Mouse (Mus musculus) forebrain, embryonic 16.5 days (tissue): ENCODE data around the gene Tpsg1. TPM values are rescaled to one million over a fixed set of nuclear protein-coding genes. Genes with fewer than 3 reads are reported as not detected.

ENCODE experiments used
- ATAC-seq: fragments of 200-750 bp; cut with Nextera tagmentation; 2 replicates; pipeline ENCODE4 v1.8.0; 2017; ENCODE audit warnings: mild to moderate bottlenecking, moderate library complexity
- H3K27ac ChIP-seq: fragments of 300-500 bp; sonication (generic); 2 replicates; pipeline ENCODE4 v1.5.1; 2014; ENCODE audit warnings: low read length, control low read depth
- H3K27me3 ChIP-seq: fragments of 300-500 bp; sonication (generic); replicated peaks from 2 replicates; pipeline ENCODE4 v1.6.1; 2014; ENCODE audit warnings: low read length; ENCODE audit not compliant: control insufficient read depth, insufficient read depth
- H3K36me3 ChIP-seq: fragments of 300-500 bp; sonication (generic); 2 replicates; pipeline ENCODE4 v1.6.1; 2014; ENCODE audit not compliant: control insufficient read depth, insufficient read depth
- H3K4me1 ChIP-seq: fragments of 300-500 bp; sonication (generic); replicated peaks from 2 replicates; pipeline ENCODE4 v1.6.1; 2014; ENCODE audit warnings: low read length; ENCODE audit not compliant: control insufficient read depth, insufficient read depth
- H3K4me2 ChIP-seq: fragments of 300-500 bp; sonication (generic); 2 replicates; pipeline ENCODE4 v1.6.1; 2014; ENCODE audit warnings: mild to moderate bottlenecking, low read length, control low read depth
- H3K4me3 ChIP-seq: fragments of 300-500 bp; sonication (generic); replicated peaks from 2 replicates; pipeline ENCODE4 v1.5.1; 2014; ENCODE audit warnings: mild to moderate bottlenecking, low read length, control low read depth
- H3K9ac ChIP-seq: fragments of 300-500 bp; sonication (generic); replicated peaks from 2 replicates; pipeline ENCODE4 v1.6.1; 2014; ENCODE audit warnings: low read depth, low read length, control low read depth
- H3K9me3 ChIP-seq: fragments of 300-500 bp; sonication (generic); 2 replicates; pipeline ENCODE4 v1.6.1; 2016; ENCODE audit warnings: low read length; ENCODE audit not compliant: control insufficient read depth
- WGBS: fragments of 180-500 bp; shearing (Covaris S2); extraction: QIAGEN DNeasy Blood & Tissue Kit; methylation state at CpG from one replicate; pipeline ENCODE4 v1.1.7; 2014; 5-methylcytosine and 5-hydroxymethylcytosine counted together
- polyA plus RNA-seq: library from polyadenylated mRNA; unstranded; fragments of >200 nt; fragmentation: Nextera tagmentation; extraction: Ambion mirVana; gene quantifications from 2 replicates; pipeline ENCODE4 v1.2.1, GENCODE M21; 2015

The Tpsg1 gene
- 0.36 TPM in 1 of 2 replicates, not detected in the other for polyA plus RNA-seq

DNA sequence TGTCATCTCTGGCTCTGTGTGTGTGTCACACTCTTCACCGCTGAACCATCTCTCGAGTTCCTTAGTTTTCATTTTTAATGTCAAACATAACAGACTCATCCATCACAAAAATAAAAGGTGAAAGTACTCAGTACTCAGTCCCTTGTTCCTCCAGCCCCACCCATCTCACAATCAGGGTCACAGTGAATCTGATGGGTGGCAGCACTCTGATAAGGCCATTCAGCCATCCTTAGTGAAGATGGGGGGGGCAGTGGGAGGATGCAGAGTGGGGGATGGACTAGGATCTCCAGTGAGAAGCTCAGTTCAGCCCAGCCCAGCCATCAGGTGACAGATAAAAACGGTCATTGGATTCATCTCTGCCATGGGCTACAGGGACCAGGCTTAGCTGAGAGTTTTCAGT, at the start of gene Tpsg1:
Tpsg1 (plus strand) TSS at position 301 of the 400 bp plus-strand sequence.
- H3K4me2 ChIP-seq, result no peak within 1 kb of the TSS
- H3K4me3 ChIP-seq, result no peak within 1 kb of the TSS
- H3K36me3 ChIP-seq, result no peaks in the 10 kb centered on the region
- H3K4me1 ChIP-seq, result no peaks in the 10 kb centered on the region
- H3K27ac ChIP-seq, result no peak within 1 kb of the TSS
- WGBS, result 86% methylated on average over 3 of the region's 3 CpGs
- H3K9me3 ChIP-seq, result no peaks in the 10 kb centered on the region
- ATAC-seq, result no peak
- no peak within 1 kb of the TSS for H3K9ac ChIP-seq
- H3K27me3 ChIP-seq, result no peaks in the 10 kb centered on the region

DNA sequence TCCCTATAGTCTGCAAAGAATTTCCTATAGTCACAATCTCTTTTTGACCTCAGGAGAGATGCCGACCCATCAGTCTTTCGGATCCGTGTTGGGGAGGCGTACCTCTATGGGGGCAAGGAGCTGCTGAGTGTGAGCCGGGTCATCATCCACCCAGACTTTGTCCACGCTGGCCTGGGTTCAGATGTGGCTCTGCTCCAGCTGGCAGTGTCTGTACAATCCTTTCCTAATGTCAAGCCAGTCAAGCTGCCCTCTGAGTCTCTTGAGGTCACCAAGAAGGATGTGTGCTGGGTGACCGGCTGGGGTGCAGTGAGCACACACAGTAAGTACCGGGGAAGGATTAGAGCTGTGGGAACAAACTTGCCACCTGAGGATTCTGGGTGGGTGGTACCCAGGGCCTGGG, 48.3 kb upstream of the Tpsg1 start:
- Histone ChIP-seq H3K27ac (no peak overlapping the region), H3K36me3 (no peaks in the 10 kb centered on the region), H3K4me3 (no peak overlapping the region), H3K9ac (no peak overlapping the region), H3K9me3 (no peaks in the 10 kb centered on the region), H3K4me1 (no peaks in the 10 kb centered on the region), H3K4me2 (no peak overlapping the region), H3K27me3 (no peaks in the 10 kb centered on the region)
- 88% methylated on average over 8 of the region's 8 CpGs for WGBS
- ATAC-seq, result no peak

DNA sequence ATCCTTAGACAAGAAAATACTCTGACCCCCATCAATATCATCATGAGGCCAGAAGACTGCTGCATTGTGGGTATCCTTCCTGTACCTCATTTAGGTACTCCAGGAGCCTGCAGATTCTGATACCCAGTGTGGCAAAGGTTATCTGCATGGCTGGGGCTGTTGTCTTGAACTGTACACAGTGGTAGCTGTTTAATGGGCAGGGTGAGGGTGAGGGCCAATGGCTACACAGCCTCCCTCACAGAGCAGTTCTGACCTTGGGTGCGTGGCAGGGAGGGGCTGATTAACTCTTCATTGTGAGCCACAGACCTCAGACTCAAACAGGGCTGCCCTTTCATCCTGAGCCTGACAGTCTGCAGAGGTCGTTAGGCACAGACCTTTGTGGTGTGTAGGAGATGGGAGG, 46.1 kb upstream of the Tpsg1 start:
- Histone ChIP-seq H3K4me2 (no peak overlapping the region), H3K36me3 (no peaks in the 10 kb centered on the region), H3K4me1 (no peaks in the 10 kb centered on the region), H3K9me3 (no peaks in the 10 kb centered on the region), H3K9ac (no peak overlapping the region), H3K27me3 (no peaks in the 10 kb centered on the region), H3K27ac (no peak overlapping the region), H3K4me3 (no peak overlapping the region)
- ATAC-seq, result no peak
- WGBS, result 26% methylated on average over 2 of the region's 2 CpGs

DNA sequence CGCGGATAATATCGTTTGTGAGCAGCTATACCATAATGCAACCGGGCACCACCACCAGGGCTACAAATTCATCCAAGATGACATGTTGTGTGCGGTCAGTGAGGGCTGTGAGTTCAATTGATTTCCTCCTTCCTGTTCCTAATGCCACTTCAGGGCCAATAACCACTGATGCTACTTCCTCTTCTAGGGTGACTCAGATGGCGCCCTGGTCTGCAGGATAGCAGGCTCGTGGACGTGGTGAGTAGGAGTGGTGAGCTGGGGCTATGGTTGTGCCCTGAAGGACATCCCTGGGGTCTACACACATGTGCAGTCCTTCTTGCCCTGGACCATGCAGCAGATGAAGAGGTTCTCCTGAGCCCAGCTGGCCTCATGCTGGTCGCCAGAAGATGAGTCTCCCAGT, 36.8 kb upstream of the Tpsg1 start:
- no peak overlapping the region for H3K4me3 ChIP-seq
- no peak overlapping the region for H3K27ac ChIP-seq
- no peaks in the 10 kb centered on the region for H3K4me1 ChIP-seq
- no peak overlapping the region for H3K9ac ChIP-seq
- H3K9me3 ChIP-seq, result no peaks in the 10 kb centered on the region
- H3K27me3 ChIP-seq, result peaks cover 3% of the 10 kb centered on the region; the same call in 1 of the 2 replicates
- WGBS, result 73% methylated on average over 9 of the region's 9 CpGs
- no peak for ATAC-seq
- no peak overlapping the region for H3K4me2 ChIP-seq
- H3K36me3 ChIP-seq, result no peaks in the 10 kb centered on the region

DNA sequence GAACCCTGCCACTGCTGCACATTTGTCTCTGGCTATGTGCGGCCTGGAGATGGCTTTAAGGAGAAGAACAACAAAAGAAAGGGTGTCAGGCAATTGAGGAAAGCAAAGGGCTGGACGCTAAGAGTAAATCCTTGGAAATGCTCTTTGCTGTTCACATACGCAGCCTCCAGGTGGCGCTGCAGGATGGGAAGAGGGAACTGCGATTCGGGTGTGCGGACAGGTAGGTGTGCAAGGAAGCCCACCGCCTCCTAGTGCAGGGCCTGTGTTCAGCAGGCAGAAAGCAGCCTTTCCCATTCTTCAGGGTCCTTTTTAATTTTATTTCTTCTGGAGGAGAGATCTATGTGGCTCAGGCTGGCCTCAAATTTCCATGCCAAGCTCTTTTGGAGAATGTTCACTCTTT, 35.1 kb upstream of the Tpsg1 start:
- H3K4me1 ChIP-seq, result no peaks in the 10 kb centered on the region
- no peak overlapping the region for H3K4me2 ChIP-seq
- H3K4me3 ChIP-seq, result no peak overlapping the region
- H3K36me3 ChIP-seq, result no peaks in the 10 kb centered on the region
- ATAC-seq, result no peak
- H3K9me3 ChIP-seq, result no peaks in the 10 kb centered on the region
- no peak overlapping the region for H3K27ac ChIP-seq
- 2% methylated on average over 8 of the region's 8 CpGs for WGBS
- H3K9ac ChIP-seq, result no peak overlapping the region
- no peaks in the 10 kb centered on the region for H3K27me3 ChIP-seq

DNA sequence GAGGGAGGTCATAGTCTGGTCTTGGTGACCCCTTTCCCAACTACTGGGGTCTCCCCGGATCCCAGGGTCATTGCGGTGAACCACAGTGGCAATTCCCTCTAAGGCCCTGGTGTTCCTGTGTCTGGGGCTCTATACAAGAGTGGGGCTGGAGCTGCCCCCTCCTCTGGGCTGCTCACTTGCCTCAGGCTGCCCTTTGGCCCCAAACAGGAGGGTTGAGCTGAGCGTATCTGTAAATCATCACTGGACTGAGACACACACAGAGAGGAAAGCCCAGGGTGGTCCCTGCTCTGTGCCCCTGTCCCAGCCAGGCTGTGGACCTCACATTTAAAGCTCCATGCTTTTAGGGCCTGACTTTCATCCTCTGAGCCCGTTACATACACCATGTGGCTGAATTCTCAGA, 30.9 kb upstream of the Tpsg1 start:
- no peak for ATAC-seq
- WGBS, result 87% methylated on average over 4 of the region's 4 CpGs

DNA sequence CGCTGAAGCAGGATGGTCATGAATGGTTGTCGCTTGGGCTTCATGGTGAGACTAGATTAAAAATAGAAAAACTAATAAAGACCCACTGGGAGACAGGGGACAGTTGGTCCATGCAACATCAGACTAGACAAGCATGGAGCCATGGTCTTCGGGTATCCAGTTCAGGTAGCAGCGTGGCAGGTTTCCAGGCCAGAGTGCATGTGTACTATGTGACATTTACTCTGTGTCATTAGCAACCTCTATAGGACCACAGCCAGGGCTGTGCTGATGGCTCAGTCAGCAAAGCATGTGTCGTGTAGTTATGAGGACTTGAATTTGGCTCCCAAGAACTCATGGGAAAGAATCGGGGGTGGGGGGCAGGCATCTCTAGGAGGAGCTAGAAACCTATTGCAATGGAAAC, 29.1 kb upstream of the Tpsg1 start:
- 81% methylated on average over 6 of the region's 6 CpGs for WGBS
- H3K27ac ChIP-seq, result no peak overlapping the region
- H3K4me3 ChIP-seq, result no peak overlapping the region
- H3K4me2 ChIP-seq, result no peak overlapping the region
- ATAC-seq, result no peak
- no peaks in the 10 kb centered on the region for H3K27me3 ChIP-seq
- no peak overlapping the region for H3K9ac ChIP-seq
- no peaks in the 10 kb centered on the region for H3K4me1 ChIP-seq
- H3K9me3 ChIP-seq, result no peaks in the 10 kb centered on the region
- no peaks in the 10 kb centered on the region for H3K36me3 ChIP-seq

More for the DNA sequence above, 30.9 kb upstream of the Tpsg1 start:
- no peak overlapping the region for H3K4me3 ChIP-seq
- H3K9me3 ChIP-seq, result no peaks in the 10 kb centered on the region
- H3K27me3 ChIP-seq, result no peaks in the 10 kb centered on the region
- H3K27ac ChIP-seq, result no peak overlapping the region
- H3K4me2 ChIP-seq, result no peak overlapping the region
- H3K4me1 ChIP-seq, result no peaks in the 10 kb centered on the region
- no peaks in the 10 kb centered on the region for H3K36me3 ChIP-seq
- H3K9ac ChIP-seq, result no peak overlapping the region

DNA sequence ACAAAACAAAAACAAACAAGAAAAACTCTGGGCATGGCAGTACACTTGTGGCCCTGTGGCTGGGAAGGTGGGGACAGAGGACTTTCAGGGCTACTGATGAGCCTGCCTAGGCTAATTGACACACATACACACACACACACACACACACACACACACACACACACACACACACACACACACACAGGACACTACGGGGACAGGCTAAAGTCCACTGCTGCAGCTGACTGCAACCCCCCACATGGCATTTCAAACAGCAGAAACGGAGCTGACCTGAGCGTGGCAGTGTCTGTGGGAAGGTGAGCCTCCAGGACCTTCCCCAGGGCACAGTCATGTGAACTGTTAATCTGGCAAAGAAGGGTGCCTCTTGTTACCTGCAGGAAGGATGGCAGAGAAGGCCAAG, 27.6 kb upstream of the Tpsg1 start:
- H3K9me3 ChIP-seq, result no peaks in the 10 kb centered on the region
- 63% methylated on average over 3 of the region's 3 CpGs for WGBS
- no peak overlapping the region for H3K27ac ChIP-seq
- no peak overlapping the region for H3K4me3 ChIP-seq
- H3K4me2 ChIP-seq, result no peak overlapping the region
- no peaks in the 10 kb centered on the region; the same call in 1 of the 2 replicates for H3K27me3 ChIP-seq
- H3K9ac ChIP-seq, result no peak overlapping the region
- H3K36me3 ChIP-seq, result no peaks in the 10 kb centered on the region
- H3K4me1 ChIP-seq, result no peaks in the 10 kb centered on the region
- no peak for ATAC-seq

DNA sequence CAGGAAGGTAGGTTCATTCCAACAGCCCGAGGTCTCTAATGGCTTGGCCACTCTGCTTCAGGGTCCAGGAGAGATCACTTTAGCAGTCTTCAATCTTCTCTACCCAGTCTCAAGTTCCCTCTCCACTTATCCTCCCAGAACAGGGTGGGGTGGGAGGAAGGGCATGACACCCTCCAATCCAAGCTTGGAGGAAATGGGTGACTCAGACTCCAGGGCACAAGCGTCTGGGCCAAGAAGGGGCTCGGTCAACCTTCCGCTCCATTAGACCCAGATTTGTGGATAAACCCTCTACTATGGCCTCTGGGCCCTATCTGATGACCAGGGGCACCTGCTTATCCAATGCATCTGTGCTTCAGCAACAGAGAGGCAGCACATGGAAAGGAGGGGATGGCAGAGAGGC, 23.6 kb upstream of the Tpsg1 start, which contains the start of gene Tpsab1:
Tpsab1 (minus strand) TSS at position 101 of the 400 bp plus-strand sequence.
- no peak within 1 kb of the TSS for H3K9ac ChIP-seq
- no peaks in the 10 kb centered on the region for H3K36me3 ChIP-seq
- no peak within 1 kb of the TSS for H3K4me2 ChIP-seq
- no peaks in the 10 kb centered on the region for H3K4me1 ChIP-seq
- no peaks in the 10 kb centered on the region; the same call in 1 of the 2 replicates for H3K27me3 ChIP-seq
- H3K9me3 ChIP-seq, result no peaks in the 10 kb centered on the region
- H3K4me3 ChIP-seq, result no peak within 1 kb of the TSS
- no peak within 1 kb of the TSS for H3K27ac ChIP-seq
- ATAC-seq, result no peak
- 84% methylated on average over 4 of the region's 4 CpGs for WGBS

DNA sequence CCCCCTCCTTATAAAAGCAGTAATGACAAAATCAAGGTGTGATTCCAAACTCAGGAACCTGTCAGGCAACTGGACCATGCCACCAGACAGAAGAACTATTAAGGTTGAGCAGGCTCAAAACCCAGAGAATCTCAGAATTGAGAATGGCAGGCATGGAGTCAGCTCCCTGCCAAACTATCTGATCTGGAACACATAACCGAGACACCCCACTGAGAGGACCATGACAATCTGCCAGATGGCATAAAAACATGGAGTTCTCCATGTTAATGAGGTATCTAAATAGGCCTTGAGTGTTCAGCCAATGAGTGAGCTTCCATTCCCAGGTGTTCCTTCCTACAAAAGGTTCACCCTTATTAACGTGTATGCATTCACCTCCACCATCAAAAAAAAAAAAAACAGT, 7.8 kb upstream of the Tpsg1 start:
- 73% methylated on average over 2 of the region's 2 CpGs for WGBS
- Histone ChIP-seq H3K4me2 (no peak overlapping the region), H3K36me3 (no peaks in the 10 kb centered on the region), H3K27me3 (no peaks in the 10 kb centered on the region), H3K27ac (no peak overlapping the region), H3K9me3 (no peaks in the 10 kb centered on the region), H3K4me3 (no peak overlapping the region), H3K4me1 (no peaks in the 10 kb centered on the region), H3K9ac (no peak overlapping the region)
- ATAC-seq, result no peak
